Mouse (Mus musculus): ENCODE measurements around the gene Dazl. TPM values are rescaled to one million over a fixed set of nuclear protein-coding genes. Genes with fewer than 3 reads are reported as not detected.

The Dazl gene
- polyA plus RNA-seq (2012; rRNA removed) = 0.31 and 0.33 TPM in 2 replicates

DNA sequence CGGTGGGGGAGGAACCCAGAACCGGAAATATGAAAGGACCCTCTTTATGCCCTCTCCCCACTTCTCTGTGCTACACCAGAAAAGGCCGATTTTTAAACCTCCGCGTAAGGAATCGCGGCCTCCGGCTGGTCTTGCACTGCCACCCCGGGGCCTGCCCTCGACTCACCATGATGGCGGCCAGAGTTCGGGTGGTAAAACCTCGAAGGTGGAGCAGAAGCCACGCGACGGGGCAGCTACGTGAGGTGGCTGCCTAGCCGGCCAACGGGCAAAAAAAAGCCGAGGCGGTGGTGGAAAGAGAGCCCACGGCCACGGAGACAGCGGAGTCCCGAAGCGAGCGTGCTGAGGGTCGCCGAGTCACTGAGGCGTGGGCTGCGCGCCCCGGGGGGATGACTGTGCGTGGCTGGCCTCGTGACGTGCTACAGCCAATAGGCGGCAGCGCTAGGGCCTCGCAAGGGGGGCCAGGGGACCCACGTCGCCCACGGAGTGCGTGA lies at the start of gene Dazl:
Gene Dazl, minus strand, starts transcription at position 396 of the 491 bp plus-strand sequence.

Other genes with a start within 250 kb of the Dazl start
- gene Rftn1, start 103.0 kb downstream of the Dazl start, polyA plus RNA-seq (2012; rRNA removed) = 15.8 and 16.8 TPM in 2 replicates
- gene Plcl2, start 215.8 kb upstream of the Dazl start, polyA plus RNA-seq (2012; rRNA removed) = 15.9 and 16.9 TPM in 2 replicates

Data from central nervous system, embryonic 14 days (tissue).